Comparison of ENCODE assay signal across 9 mouse cellular contexts in genomic region chr6:14522742-14523141, GRCm38 (mm10).
DNase-seq lines count a peak whose midpoint lies in the region; ATAC-seq and TF ChIP-seq lines count a peak whose summit lies in the region.
"Had no signal": no experiment of that assay in that cellular context is flagged by ENCODE, and none has a peak within 500 bp of the region (broad histone marks: within the 10 kb centered on the region; RNA-seq: fewer than 3 reads in every experiment).

No protein-coding gene starts in this region.

- H3K27me3 ChIP-seq in heart, adult 2 months (ENCODE audit: control insufficient read depth, insufficient read depth, low read length) = no peaks in the 10 kb centered on the region
- no peaks in the 10 kb centered on the region for H3K27me3 ChIP-seq in liver, postnatal 0 days (ENCODE audit: insufficient read depth, low read length)
- H3K27me3 ChIP-seq: embryonic facial prominence, embryonic 15.5 days had no signal

- TF ChIP-seq CTCF in heart, adult 2 months (IDR thresholded peaks at IDR 0.05) = peak; percentile 73
- peak; percentile 48 for TF ChIP-seq CTCF in liver, postnatal 0 days (IDR thresholded peaks at IDR 0.05; ENCODE audit: low read depth)

- ATAC-seq in liver, postnatal 0 days = no peak

- H3K4me1 ChIP-seq in heart, adult 2 months (ENCODE audit: control insufficient read depth, insufficient read depth, low read length) = no peaks in the 10 kb centered on the region
- H3K4me1 ChIP-seq in liver, postnatal 0 days (ENCODE audit: insufficient read depth) = no peaks in the 10 kb centered on the region
- H3K4me1 ChIP-seq: embryonic facial prominence, embryonic 15.5 days had no signal

- H3K4me2 ChIP-seq in liver, postnatal 0 days (ENCODE audit: low read depth, low read length) = no peak overlapping the region
- H3K4me2 ChIP-seq: embryonic facial prominence, embryonic 15.5 days had no signal

- no peaks in the 10 kb centered on the region for H3K36me3 ChIP-seq in heart, adult 2 months (ENCODE audit: control insufficient read depth, insufficient read depth, low read length)
- no peaks in the 10 kb centered on the region for H3K36me3 ChIP-seq in liver, postnatal 0 days (replicated peaks; ENCODE audit: insufficient read depth, low read length)
- H3K36me3 ChIP-seq: embryonic facial prominence, embryonic 15.5 days had no signal

- no peak for DNase-seq in heart, adult 2 months
- no peak for DNase-seq in heart, postnatal 36 days
- DNase-seq in liver, postnatal 0 days = no peak
- DNase-seq in liver = no peak
- DNase-seq in ES-CJ7 (ENCODE audit: low read depth, low spot score) = peak; percentile 39
- DNase-seq in embryo, embryonic 11 days = peak; percentile 17
- DNase-seq in MN1 (ENCODE audit: low spot score) = no peak
- no peak for DNase-seq in heart, adult 8-10 months (ENCODE audit: low spot score)

- H3K79me2 ChIP-seq in heart, adult 2 months (replicated peaks; ENCODE audit: control insufficient read depth, insufficient read depth, low read length) = no peaks in the 10 kb centered on the region

- no peak overlapping the region for H3K4me3 ChIP-seq in heart, adult 2 months
- H3K4me3 ChIP-seq in liver, postnatal 0 days (ENCODE audit: low read depth, low read length) = no peak overlapping the region
- H3K4me3 ChIP-seq: embryonic facial prominence, embryonic 15.5 days had no signal

- no peak for TF ChIP-seq EP300 in heart, adult 2 months (IDR thresholded peaks at IDR 0.05; ENCODE audit: insufficient read depth, low read depth, low read length)
- TF ChIP-seq EP300 in liver, postnatal 0 days (IDR thresholded peaks at IDR 0.05; ENCODE audit: low read depth) = no peak

- intact Hi-C loops in heart, adult 2 months (cut with DNase I) = no loop called here
- intact Hi-C loops in heart, postnatal 36 days (cut with DNase I) = no loop called here

- no peak overlapping the region for H3K27ac ChIP-seq in heart, adult 2 months
- no peak overlapping the region for H3K27ac ChIP-seq in liver, postnatal 0 days (ENCODE audit: low read depth)
- H3K27ac ChIP-seq: embryonic facial prominence, embryonic 15.5 days had no signal

- 19% methylated on average over 2 of the region's 2 CpGs for WGBS in heart, adult 2 months
- 11% methylated on average over 2 of the region's 2 CpGs for WGBS in liver, postnatal 0 days (ENCODE audit: insufficient replicate concordance)

- TF ChIP-seq POLR2A in heart, adult 2 months (IDR thresholded peaks at IDR 0.05; ENCODE audit: insufficient read depth, low read depth, low read length) = no peak

- no peak overlapping the region for H3K9ac ChIP-seq in heart, adult 2 months (ENCODE audit: low read depth, low read length)
- no peak overlapping the region for H3K9ac ChIP-seq in liver, postnatal 0 days (replicated peaks)
- H3K9ac ChIP-seq: embryonic facial prominence, embryonic 15.5 days had no signal

- H3K9me3 ChIP-seq in liver, postnatal 0 days (ENCODE audit: low read length) = no peaks in the 10 kb centered on the region
- H3K9me3 ChIP-seq: embryonic facial prominence, embryonic 15.5 days had no signal

Comparison
In these comparisons a context has a peak if more than half of its experiments do, and no peak if none do; other contexts are left out.
1. DNase-seq: peak in ES-CJ7 (single experiment) and embryo, embryonic 11 days (single experiment); none in heart, adult 2 months (0 of 2), heart, postnatal 36 days (0 of 2), liver, postnatal 0 days (single experiment), liver (single experiment), MN1 (single experiment) and heart, adult 8-10 months (single experiment).